Mouse (Mus musculus) CH12.LX (cell line): ENCODE results near the gene Rps19bp1. TPM values are rescaled to one million over a fixed set of nuclear protein-coding genes. Genes with fewer than 3 reads are reported as not detected.

ENCODE experiments used
- DNase-seq: peaks from one replicate; pipeline ENCODE4 v3.0.0-alpha.2; 2013; ENCODE audit errors: extremely low read depth
- H3K27ac ChIP-seq: 2 replicates; pipeline ENCODE4 v1.5.1; 2012; ENCODE audit warnings: low read depth, mild to moderate bottlenecking, control low read depth, moderate library complexity; ENCODE audit not compliant: insufficient read depth
- H3K27me3 ChIP-seq: replicated peaks from 2 replicates; pipeline ENCODE3; 2012; ENCODE audit warnings: inconsistent platforms
- H3K36me3 ChIP-seq, 2 experiments: replicated peaks in 1 of 2; 2 replicates each; pipeline versions ENCODE3 to v1.6.1; 2012; ENCODE audit warnings: inconsistent platforms in 1 of 2, low read length in 1 of 2, mild to moderate bottlenecking in 1 of 2, mixed read lengths in 1 of 2, moderate library complexity in 1 of 2; ENCODE audit not compliant: control insufficient read depth in 1 of 2, insufficient read depth in 1 of 2
- H3K4me1 ChIP-seq, 2 experiments: 2 replicates each; pipeline ENCODE4 v1.6.1; 2012; ENCODE audit warnings: inconsistent platforms in 1 of 2, moderate library complexity in 1 of 2; ENCODE audit not compliant: insufficient read depth in 2 of 2, control insufficient read depth in 1 of 2
- H3K4me2 ChIP-seq: 2 replicates; pipeline ENCODE4 v1.6.1; 2012; ENCODE audit warnings: low read depth, mild to moderate bottlenecking, control low read depth; ENCODE audit not compliant: poor library complexity, insufficient read depth, severe bottlenecking
- H3K4me3 ChIP-seq, 3 experiments: fragments of 150-350 bp in 1 of 3; sonication (generic) in 1 of 3; replicated peaks in 1 of 3; 2 replicates each; pipeline versions ENCODE3 to v1.5.1; 2011 to 2012; ENCODE audit warnings: low read depth in 2 of 3, low read length in 2 of 3, mild to moderate bottlenecking in 2 of 3, moderate library complexity in 2 of 3, control low read depth in 1 of 3, improper control_type of control experiment in 1 of 3, inconsistent platforms in 1 of 3, mixed read lengths in 1 of 3; ENCODE audit not compliant: poor library complexity in 1 of 3
- H3K79me2 ChIP-seq: replicated peaks from 2 replicates; pipeline ENCODE4 v1.6.1; 2012; ENCODE audit warnings: mild to moderate bottlenecking, moderate library complexity; ENCODE audit not compliant: control insufficient read depth, poor library complexity, insufficient read depth, severe bottlenecking; ENCODE audit errors: extremely low read depth
- H3K9ac ChIP-seq: 2 replicates; pipeline ENCODE4 v1.6.1; 2012; ENCODE audit warnings: low read depth, mild to moderate bottlenecking, control low read depth, moderate library complexity; ENCODE audit not compliant: insufficient read depth
- H3K9me3 ChIP-seq: replicated peaks from 2 replicates; pipeline ENCODE3; 2012; ENCODE audit warnings: low read length, inconsistent platforms, mixed read lengths
- BHLHE40 ChIP-seq: IDR thresholded peaks from 2 replicates; pipeline ENCODE4 v1.6.1; 2011; ENCODE audit warnings: mild to moderate bottlenecking, low read depth, low read length, improper control_type of control experiment
- CHD2 ChIP-seq: IDR thresholded peaks from 2 replicates; pipeline ENCODE4 v1.6.1; 2011; ENCODE audit warnings: low read length, improper control_type of control experiment
- E2F4 ChIP-seq: IDR thresholded peaks from 2 replicates; pipeline ENCODE4 v1.6.1; 2011; ENCODE audit warnings: low read depth, low read length, improper control_type of control experiment; ENCODE audit not compliant: insufficient replicate concordance
- EP300 ChIP-seq: IDR thresholded peaks from 2 replicates; pipeline ENCODE4 v1.6.1; 2011; ENCODE audit warnings: low read length, improper control_type of control experiment
- HCFC1 ChIP-seq: IDR thresholded peaks from 2 replicates; pipeline ENCODE4 v1.6.1; 2012; ENCODE audit warnings: low read depth, mild to moderate bottlenecking, inconsistent platforms, low read length, improper control_type of control experiment
- IRF4 ChIP-seq: IDR thresholded peaks from 2 replicates; pipeline ENCODE4 v1.6.1; 2014; ENCODE audit warnings: low read depth, mild to moderate bottlenecking, inconsistent platforms, low read length, improper control_type of control experiment
- MAX ChIP-seq: IDR thresholded peaks from 2 replicates; pipeline ENCODE4 v1.6.1; 2011; ENCODE audit warnings: low read length, improper control_type of control experiment
- MAZ ChIP-seq: IDR thresholded peaks from 2 replicates; pipeline ENCODE4 v1.6.1; 2012; ENCODE audit warnings: low read depth, mild to moderate bottlenecking, inconsistent platforms, low read length, improper control_type of control experiment, moderate library complexity
- MXI1 ChIP-seq: IDR thresholded peaks from 2 replicates; pipeline ENCODE4 v1.6.1; 2011; ENCODE audit warnings: mild to moderate bottlenecking, low read depth, low read length, improper control_type of control experiment
- MYC ChIP-seq: IDR thresholded peaks from 2 replicates; pipeline ENCODE4 v1.6.1; 2011; ENCODE audit warnings: low read depth, mild to moderate bottlenecking, improper control_type of control experiment, low read length
- RCOR1 ChIP-seq: conservative IDR thresholded peaks from 2 replicates; pipeline ENCODE4 v1.6.1; 2012; ENCODE audit warnings: low read depth, mild to moderate bottlenecking, inconsistent platforms, low read length, improper control_type of control experiment
- SIN3A ChIP-seq: IDR thresholded peaks from 2 replicates; pipeline ENCODE4 v1.6.1; 2012; ENCODE audit warnings: low read length, improper control_type of control experiment, inconsistent platforms
- TBP ChIP-seq: conservative IDR thresholded peaks from 2 replicates; pipeline ENCODE4 v1.6.1; 2011; ENCODE audit warnings: low read depth, low read length, improper control_type of control experiment
- USF2 ChIP-seq: conservative IDR thresholded peaks from 2 replicates; pipeline ENCODE4 v1.6.1; 2011; ENCODE audit warnings: low read depth, low read length, improper control_type of control experiment
- ZC3H11A ChIP-seq: IDR thresholded peaks from 2 replicates; pipeline ENCODE4 v1.6.1; 2012; ENCODE audit warnings: low read depth, mild to moderate bottlenecking, inconsistent platforms, low read length, improper control_type of control experiment
- ZKSCAN1 ChIP-seq: IDR thresholded peaks from 2 replicates; pipeline ENCODE4 v1.6.1; 2012; ENCODE audit warnings: low read depth, inconsistent platforms, low read length, improper control_type of control experiment, borderline replicate concordance
- ZMIZ1 ChIP-seq: IDR thresholded peaks from 2 replicates; pipeline ENCODE4 v1.6.1; 2012; ENCODE audit warnings: low read depth, mild to moderate bottlenecking, inconsistent platforms, low read length, improper control_type of control experiment
- dilution Hi-C: fragments of 300-500 bp; cut with MboI; formaldehyde crosslinking; loops from 2 replicates; pipeline ENCODE4 v1.14.3; 2020; ENCODE audit warnings: low sequenced_read_pairs; ENCODE audit not compliant: extremely low pct_unique_long_range_greater_than_20kb, extremely low pct_ligation_motif_present
- in situ Hi-C: fragments of 300-500 bp; cut with MboI; formaldehyde crosslinking; loops from 3 replicates; pipeline ENCODE4 v1.14.3; 2019; ENCODE audit warnings: low sequenced_read_pairs, low pct_ligation_motif_present, low pct_unique_long_range_greater_than_20kb, mixed read lengths
- polyA plus RNA-seq: library from polyadenylated mRNA; unstranded; fragments of >175 nt; gene quantifications from 2 replicates; pipeline ENCODE4 v1.2.1, GENCODE M21; 2012; ENCODE audit warnings: low read depth; ENCODE audit not compliant: insufficient read length
- total RNA-seq, 2 experiments: library from RNA; depleted of rRNA; stranded (reverse); fragments of 300-350 nt in 1 of 2; fragments of >200 nt in 1 of 2; gene quantifications; 2 replicates each; pipeline ENCODE4 v1.2.3; 2012 to 2014

The Rps19bp1 gene
- total and polyA plus RNA-seq, 3 experiments: 47.1 to 91.2 (median 63.3) TPM

DNA sequence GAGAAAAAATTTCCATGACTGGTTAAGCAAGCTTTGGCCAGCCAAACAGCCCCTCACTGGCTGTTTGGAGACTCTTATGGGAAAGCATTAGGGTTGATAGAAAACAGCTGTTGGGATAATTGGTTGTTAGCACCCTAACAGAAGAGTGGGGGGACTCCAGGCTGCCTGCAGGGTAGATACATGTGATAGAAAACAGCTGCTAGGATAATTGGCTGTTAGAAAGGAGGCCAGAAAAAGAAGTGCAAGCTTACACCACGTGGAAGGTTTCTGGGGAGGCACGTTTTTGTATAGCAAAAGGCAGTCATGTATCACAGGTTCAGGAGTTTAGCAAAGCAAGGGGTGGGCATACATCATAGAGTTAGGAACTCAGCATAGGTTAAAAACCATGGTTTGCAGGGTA, 10.6 kb downstream of the Rps19bp1 start:
- TF ChIP-seq EP300: no peak
- peak; percentile 25; the same call in 1 of the 2 replicates for TF ChIP-seq BHLHE40
- no peak for TF ChIP-seq USF2
- TF ChIP-seq MXI1: peak; percentile 62; the same call in 1 of the 2 replicates
- 0 out of 2 replicates have a peak, but pooled peaks have one; percentile 22 for TF ChIP-seq ZMIZ1
- TF ChIP-seq IRF4: no peak
- 0 out of 2 replicates have a peak, but pooled peaks have one; percentile 39 for TF ChIP-seq SIN3A
- peak; percentile 69 for TF ChIP-seq MYC
- no peak for TF ChIP-seq ZC3H11A
- 0 out of 2 replicates have a peak, but pooled peaks have one; percentile 57 for TF ChIP-seq MAX
- TF ChIP-seq E2F4: no peak
- TF ChIP-seq TBP: no peak
- no peak for TF ChIP-seq HCFC1
- Histone ChIP-seq H3K4me3 (peak overlapping the region in 2 of 3 experiments; percentile 67 to 94), H3K4me2 (peak overlapping the region; percentile 68; the same call in 1 of the 2 replicates), H3K79me2 (peaks cover 19% of the 10 kb centered on the region), H3K4me1 (peaks cover 9 to 32% of the 10 kb centered on the region in 2 experiments), H3K9me3 (no peaks in the 10 kb centered on the region), H3K9ac (no peak overlapping the region), H3K27ac (0 out of 2 replicates have a peak overlapping the region, but pooled peaks have one; percentile 30), H3K27me3 (no peaks in the 10 kb centered on the region), H3K36me3 (peaks cover 56 to 72% of the 10 kb centered on the region in 2 experiments)
- dilution Hi-C loops (no loop called here), in situ Hi-C loops (loop anchor here (25.0 kb wide), 1 partner anchor 709 kb away; no protein-coding TSS in a partner anchor)
- DNase-seq: no peak

DNA sequence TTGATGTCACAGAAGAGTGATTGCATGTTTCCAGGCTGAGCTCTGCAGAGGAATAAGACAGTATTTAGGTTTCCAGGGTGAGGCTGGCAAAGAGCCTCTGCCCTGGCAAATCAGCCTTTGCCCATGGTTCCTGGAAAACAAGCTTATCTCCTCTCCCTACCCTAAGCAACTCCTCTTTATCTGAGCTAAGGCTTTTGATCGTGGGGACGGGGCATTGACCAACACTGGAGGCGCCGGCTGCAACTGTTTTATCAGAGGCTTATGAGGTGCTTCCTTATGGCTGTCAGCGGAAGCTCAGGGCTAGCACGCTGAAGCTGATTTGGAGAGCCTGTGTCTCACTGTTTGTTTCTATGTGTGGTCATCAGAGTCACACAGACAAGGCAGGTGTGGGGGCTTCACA, 13.5 kb downstream of the Rps19bp1 start:
- Histone ChIP-seq H3K9ac (no peak overlapping the region), H3K27ac (no peak overlapping the region), H3K27me3 (no peaks in the 10 kb centered on the region), H3K9me3 (no peaks in the 10 kb centered on the region), H3K79me2 (peaks cover 4% of the 10 kb centered on the region; the same call in 1 of the 2 replicates), H3K4me1 (peaks cover 2 to 13% of the 10 kb centered on the region in 2 experiments; a peak in 3 of 4 replicates), H3K36me3 (peaks cover 56 to 74% of the 10 kb centered on the region in 2 experiments), H3K4me2 (no peak overlapping the region), H3K4me3 (no peak overlapping the region)
- in situ Hi-C loops: loop anchor here (25.0 kb wide), 1 partner anchor 712 kb away; no protein-coding TSS in a partner anchor
- no peak for DNase-seq
- dilution Hi-C loops: no loop called here
- TF ChIP-seq RCOR1: no peak
- TF ChIP-seq MAZ: no peak
- no peak for TF ChIP-seq CHD2
- no peak for TF ChIP-seq ZMIZ1
- no peak for TF ChIP-seq ZKSCAN1
